Mouse (Mus musculus): ENCODE measurements around the gene Col19a1.

Gene Col19a1

DNA sequence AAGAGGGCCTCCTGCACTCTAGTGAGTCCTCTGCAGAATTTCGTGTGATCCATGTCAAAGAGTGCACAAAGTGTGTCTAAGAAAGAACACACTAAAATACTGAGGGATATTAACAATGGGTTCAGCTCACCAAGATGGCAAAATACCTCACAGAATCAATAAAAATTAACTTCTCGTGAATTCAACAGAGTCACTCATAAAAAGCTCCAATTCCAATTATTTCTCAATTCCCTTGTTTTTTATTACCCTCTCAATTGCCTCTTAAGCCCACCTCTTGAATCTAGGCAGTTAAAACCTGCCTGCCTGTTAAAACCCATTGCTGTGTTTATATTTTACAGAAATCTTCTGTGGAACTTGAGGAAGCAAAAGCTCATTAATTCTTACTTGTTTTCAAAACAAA is 277.1 kb downstream of the Col19a1 start:
- no peak for DNase-seq (ENCODE audit: low spot score)

DNA sequence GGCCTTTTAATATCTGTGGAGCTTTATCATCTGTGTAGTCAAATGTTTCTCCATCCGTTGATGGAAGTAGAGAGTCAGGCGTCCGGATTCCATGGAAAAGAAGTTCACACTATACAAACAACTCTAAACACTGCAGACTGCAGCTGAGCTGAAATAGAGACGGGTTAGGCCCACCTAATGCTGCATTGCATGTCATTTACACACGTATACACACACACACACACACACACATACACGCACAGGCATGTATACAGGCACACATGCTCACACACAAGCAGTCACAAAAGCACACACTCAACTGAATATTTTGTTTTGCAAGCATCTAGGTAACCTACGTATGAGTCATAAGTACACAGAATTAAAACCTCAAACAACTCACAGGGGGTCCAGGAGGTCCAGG is 284.2 kb downstream of the Col19a1 start:
- no peak for DNase-seq (ENCODE audit: low spot score)

DNA sequence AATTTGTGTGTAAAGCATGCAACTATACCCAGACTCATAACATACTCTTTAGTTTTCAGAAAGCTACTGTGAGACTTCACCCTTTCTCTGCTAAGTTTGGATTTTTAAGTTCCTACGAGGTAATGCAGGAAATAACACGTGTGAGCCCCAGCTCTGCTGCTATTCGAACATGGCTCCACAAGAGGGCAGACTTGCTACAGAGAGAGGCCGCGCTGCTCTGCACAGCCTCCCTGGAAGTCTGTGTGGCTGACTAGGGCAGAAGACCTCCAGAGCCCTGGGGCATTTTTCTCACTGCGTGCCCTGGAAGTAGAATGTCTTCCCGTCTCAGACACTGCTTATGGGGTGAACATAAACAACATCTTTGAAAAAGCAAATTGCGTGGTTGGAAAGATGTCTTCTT is 284.6 kb downstream of the Col19a1 start:
- DNase-seq (ENCODE audit: low spot score), result no peak

DNA sequence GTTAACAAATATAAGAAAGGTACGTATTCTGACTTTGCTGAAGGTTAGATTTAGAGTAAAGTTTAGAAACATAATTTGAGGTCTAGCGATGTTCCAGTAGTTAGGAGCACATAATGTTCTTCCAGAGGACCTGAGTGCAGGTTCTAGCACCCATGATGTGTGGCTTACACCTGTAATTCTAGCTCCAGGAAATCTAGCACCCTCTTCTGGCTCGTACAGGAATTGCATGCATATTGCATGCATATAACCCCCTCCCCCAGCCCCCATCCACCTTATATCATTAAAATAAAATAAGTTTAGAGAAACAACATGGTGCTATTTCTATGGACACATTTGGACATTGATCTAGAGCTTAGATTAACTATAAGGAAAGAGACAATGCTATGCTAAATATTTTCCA is 286.6 kb downstream of the Col19a1 start:
- DNase-seq (ENCODE audit: low spot score), result no peak

DNA sequence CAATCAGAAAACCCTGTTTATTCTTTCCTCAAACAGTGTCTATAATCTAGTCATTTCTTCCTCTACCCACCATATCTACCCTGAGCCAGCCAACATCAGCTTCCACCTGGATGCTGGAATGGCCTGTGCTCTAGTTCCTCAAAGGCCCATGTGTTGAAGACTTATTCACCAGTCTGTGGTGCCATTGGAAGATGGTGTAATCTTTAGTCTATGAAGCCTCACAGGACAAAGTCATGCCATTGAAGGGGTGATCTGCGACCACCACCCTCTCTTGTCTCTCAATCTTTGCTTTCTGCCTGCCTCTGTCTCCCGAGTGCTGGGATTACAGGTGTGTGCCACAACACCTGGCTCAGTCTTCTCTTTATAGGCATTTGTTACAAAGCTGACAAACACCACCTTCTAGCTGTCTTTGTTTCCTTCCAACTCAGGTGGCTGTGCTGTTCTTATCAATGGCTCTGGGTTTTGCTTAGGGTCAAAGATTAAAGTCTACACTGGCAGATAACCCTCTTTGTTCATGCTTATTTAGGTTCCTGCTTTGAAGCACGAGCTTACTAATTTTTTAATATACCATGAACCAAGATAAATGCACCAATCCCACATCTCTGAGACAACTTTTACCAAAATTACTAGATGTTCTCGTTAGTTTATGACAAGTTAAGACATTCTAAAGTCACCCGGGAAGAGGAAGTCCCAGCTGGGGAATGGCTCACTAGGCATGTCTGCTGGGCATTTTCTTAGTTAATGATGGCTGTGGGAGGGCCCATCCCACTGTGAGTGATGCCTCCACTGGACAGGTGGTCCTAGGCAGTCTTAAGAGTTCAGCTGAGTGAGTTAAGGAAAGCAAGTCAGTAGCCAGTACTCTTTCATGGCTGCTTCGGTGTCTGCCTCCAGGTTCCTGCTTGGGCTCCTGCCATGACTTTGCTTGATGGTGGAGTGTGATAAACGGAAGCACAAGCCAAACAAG is 292.0 kb downstream of the Col19a1 start:
- no peak for DNase-seq (ENCODE audit: low spot score)

DNA sequence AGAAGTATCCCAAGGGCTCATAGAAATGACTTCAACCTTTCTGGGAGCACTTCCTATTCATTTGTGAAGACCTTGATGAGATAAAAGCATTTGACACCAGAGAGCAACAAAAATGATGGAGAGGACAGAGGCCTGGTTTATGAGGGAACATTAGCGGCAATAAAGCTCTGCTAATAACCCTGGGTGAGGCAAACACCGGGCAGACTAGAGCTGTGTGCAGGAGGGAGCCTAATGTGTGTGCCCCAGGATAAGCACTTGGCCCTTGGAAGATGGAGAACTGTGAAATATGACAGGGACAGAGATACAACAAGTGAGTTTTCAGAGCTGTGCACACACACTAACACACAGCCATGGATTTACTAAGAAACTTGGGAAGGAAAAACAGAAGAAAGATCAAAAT is 294.8 kb downstream of the Col19a1 start:
- DNase-seq (ENCODE audit: low spot score), result no peak

DNA sequence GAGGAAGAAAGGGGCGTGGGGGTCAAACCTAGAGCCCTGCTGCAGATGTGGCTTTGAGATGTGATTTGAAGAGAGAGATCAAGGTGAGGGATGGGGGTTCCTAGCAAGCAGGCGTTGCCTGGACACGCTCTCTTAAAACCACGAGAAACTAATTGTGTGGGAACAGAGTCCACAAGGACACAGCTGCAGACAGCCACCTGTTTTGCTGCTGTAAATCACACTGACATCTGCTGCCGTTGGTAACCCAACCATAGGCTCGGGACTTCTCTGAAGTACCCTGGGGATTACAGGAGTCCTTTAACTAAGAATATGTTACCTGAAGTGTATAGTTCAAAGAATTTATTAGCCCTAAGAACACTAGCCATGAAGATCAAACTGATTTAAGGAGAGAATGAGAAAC is 300.9 kb downstream of the Col19a1 start:
- DNase-seq (ENCODE audit: low spot score), result no peak

DNA sequence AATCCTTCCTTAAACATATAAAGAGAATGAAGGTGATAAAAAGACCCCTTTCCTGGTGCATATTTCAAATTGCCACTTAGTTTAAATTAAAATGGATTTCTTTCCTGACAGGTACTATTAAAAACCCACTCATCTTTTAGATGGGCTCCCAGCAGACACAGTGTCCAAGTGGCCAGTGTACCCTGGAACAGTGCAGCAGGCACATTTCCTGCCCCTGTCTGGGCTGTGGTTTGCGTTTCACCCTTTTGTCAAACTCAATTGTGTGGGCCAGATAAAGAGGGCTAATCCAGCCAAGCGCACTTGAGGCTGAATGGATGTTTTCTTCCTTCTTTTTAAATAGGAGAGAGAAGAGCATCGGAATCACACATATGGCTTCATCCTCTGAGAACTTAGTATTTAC is 320.2 kb downstream of the Col19a1 start:
- DNase-seq (ENCODE audit: low spot score), result no peak

DNA sequence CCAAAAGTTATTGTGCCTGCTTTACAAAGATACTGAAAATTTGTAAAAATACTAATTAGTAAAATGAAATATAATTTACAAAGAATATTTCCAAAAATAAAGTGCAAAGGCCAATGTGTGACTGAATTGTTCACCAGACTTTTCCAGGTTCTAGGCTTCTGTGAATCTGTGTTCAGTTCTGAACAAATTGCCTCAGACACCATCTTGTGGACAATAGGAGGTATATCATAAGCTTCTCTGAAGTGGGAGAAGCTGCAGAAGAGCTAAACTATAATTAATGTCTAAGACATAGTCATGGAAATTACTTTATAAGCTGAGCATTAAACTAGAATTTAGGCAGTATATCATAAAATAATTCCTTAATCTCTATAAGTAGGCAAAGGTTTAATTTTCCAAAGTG is 326.1 kb downstream of the Col19a1 start:
- DNase-seq (ENCODE audit: low spot score), result no peak

DNA sequence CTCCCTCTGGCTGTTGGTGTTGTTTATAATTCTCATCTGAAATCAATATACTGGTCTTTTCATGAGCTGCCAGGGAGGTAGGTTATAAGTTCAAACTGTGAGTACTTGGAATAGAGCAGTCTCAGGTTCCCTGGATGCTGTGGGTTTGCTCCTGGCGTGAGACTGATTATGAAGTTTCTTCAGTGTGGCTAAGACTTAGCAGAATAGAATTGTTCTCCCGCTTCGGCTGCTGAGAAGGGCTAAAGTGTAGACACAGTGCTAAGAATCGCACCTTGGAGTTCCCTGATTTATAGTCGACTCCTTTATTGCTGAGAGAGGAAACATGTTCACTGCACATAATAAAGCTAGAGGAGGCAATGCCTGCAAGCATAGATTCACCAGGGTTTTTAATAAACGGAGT is 327.9 kb downstream of the Col19a1 start:
- DNase-seq (ENCODE audit: low spot score), result no peak

DNA sequence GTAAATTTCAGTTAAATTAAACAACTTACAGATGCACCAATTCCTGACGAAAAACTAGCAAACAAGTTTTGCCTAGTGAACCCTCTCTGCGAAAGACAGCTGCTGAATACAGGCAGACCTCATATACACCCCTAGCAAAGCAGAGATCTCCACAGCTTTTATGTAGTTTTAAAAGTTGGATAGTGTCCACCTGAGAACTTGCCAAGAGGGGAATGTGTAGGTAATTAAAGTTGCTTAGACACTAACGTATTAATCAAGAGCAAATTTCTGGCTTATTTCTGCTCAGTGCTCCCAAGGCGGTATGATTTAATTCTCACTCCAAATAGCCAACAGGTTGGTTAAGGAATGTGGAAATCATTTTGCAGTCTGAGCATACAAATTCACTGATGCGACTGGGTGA is 329.3 kb downstream of the Col19a1 start:
- DNase-seq (ENCODE audit: low spot score), result no peak

DNA sequence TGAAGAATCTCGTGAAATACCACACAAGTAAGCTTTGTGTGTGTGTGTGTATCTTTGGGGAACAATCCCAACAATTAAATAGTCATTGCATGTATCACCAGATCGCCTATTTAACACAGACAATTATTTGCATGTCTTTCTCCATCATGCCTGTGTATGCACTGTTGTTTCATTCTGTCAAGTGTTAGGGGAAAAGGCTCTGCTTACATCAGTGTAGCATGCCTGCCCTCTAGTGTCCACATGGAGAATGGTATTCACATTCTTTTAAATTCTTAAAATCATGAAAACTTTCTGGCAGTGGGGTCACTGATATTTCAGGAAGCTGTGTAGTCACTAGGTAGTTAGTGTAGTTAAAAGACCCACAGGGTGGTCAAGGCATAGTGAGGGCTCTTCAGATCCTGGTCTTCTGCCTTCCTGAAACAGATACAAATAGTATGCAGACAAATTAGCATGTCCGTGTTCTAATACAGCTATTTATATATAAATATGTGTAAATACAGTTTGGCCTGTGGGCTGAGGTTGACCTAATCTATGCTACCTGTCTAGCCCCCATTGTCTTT is 338.1 kb downstream of the Col19a1 start:
- no peak for DNase-seq (ENCODE audit: low spot score)

DNA sequence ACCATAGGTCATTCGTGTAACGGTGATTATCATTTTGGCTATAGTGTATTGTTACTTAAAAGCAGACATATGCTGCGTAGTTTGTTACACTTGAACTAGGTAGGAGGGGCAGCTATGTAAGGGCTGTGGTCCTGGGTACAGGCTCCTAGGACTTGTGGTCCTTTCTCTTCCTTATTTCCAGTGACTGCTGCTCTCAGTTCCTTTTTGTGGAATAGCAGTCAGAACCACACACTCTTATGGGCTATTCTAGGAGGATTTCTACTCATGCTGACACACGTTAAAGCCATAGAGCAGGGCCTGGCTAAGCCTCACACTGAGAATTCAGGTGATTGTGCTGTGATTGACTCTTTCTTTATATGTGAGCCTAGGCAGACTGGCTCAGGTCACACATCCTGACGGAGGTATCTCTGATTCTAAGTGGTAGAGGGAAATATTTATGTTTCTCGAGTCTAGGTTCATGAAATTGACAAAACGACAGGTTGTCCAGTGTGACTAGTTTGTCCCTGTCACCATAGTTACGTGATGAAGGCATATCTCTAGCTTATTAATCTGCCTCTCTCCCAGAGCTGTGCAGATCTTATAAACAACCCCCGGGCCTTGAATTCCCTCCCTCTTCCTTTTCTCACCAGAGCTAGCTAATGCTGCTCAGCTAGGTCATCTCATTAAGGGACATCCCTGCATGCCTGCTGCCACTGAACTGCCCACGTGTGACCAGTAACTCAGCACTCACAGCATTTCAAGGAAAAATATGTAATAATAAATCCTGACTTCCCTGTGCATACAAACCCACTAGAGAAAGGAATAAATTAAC is 338.8 kb downstream of the Col19a1 start:
- no peak for DNase-seq (ENCODE audit: low spot score)

DNA sequence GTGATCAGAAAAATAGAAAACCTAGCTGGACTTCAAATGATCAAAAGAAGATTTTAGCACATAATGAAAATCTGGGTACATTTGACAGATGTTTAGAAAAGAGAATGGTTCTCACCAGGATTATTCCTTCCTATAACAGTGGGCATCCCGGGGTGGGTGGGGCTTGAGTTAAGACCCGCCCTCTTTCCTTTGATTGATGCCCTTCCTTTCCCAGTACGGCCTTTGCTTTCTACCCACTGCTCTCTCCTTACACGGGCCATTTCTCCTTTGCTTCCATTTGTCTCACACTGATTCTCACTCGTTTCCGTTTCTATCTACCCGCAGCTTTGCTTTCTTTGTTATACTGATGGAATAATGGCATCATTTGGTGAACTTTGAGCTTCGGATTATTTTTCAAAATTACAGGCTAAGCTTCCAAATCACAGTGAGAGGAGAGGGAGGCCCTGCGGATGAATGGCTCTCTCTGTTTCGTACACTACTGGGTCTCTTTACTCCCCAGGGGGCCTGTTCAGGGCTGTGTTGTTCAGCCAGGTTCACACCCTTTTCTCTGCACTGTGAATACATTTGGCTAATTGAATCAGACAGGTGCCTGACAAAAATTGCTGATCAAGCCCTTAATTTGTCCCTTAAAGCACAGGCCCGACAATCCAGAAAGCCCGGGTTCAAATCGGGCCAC is 341.4 kb downstream of the Col19a1 start:
- no peak for DNase-seq (ENCODE audit: low spot score)

DNA sequence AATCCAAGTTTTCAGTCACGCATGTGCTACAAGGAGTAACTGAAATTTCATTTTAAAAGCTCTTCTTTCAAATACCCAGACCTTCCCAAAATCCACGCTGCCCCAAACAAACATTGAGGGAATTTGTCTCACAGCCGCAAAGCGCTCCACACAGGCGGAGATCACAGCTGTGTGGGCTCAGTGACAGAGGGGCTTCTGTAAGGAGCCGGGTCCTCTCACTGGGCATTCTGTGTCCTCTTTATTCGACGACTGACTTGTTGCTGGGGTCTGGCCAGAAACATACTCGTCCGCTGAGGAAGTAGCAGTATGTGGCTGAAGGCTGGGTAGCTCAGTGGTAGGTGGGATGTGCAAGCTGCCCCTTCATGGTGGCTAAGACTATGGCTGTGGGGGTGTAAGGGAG is 342.3 kb downstream of the Col19a1 start:
- DNase-seq (ENCODE audit: low spot score), result no peak

DNA sequence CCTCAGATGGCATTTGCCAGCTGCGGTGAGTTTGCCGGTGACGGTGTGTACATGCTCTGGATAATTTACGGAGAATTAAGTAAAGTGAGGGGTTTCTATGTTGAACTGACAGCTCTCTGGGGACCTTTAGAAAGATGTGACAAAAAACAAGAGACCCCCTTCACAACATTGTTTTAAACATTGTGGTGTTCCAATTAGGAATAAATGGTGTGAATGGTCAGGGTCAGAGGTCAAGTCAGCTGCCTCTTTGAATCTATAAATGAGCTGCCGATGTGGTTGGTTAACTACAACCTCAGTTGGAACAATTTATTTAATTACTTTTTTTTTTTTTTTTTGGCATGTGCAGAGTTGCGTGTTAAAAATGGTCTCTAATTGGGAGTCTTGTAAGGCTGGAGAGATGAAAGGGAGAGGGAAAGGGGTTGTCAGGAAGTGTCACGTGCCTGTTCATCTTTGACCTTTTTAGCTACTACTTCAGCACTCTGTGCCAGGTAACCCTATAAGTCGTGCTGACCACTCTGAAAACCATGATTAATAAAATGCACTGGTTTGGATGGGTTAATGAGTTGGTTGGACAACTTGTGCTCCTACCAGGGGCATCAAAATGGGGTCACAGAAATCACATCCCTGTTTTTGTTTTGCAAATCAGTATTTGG is 347.1 kb downstream of the Col19a1 start:
- no peak for DNase-seq (ENCODE audit: low spot score)

DNA sequence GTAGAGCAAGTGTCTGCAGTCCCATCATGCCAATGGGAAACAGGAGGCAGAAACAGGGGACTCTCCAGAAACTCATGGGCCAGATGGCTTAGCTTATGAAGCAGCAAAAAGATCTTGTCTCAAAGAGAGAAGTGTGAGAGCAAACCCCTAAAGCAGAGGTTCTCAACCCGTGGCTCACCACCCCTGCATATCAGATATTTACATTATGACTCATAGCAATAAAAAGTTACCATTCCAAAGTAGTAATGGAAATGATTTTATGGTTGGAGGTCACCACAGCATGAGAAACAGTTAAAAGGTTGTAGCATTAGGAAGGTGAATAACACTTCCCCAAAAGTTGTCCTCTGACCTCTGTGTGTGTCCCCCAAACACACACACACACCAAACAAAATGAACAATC is 350.9 kb downstream of the Col19a1 start:
- no peak for DNase-seq (ENCODE audit: low spot score)

DNA sequence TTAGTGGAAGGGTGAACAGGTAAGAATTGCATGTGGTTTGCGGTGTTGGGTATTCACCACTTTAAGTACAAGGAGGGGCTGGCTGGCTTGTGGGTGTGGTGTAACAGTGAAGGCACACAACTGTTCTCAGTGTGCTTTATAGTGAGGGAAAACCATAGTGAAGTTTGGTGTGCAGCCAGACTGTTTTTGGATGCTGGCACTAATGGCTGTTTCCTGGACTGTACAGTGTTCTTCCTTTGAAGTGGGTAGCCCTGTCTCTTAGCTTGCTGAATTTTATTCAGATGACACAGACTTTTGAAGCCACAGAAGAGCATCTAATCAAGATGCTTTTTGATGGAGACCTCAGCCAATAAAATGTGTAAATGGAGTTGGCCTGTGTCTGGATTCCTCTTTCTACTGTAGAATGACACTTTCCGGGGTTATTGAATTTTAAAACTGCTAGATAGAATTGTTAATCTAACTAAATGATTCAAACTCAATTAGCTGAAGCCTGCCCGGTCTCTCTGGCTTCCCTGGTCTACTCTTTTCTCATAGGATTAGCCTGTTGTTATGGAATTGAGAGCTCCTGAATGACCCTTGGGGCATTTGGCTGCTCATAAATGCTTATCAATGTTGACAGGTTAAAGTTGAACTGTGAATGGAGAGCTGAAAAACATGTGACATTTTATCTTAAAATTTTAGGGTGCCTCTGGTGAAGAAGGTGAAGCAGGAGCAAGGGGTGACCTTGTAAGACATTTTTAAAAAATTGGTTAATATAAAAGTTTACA is 355.6 kb downstream of the Col19a1 start:
- no peak for DNase-seq (ENCODE audit: low spot score)

DNA sequence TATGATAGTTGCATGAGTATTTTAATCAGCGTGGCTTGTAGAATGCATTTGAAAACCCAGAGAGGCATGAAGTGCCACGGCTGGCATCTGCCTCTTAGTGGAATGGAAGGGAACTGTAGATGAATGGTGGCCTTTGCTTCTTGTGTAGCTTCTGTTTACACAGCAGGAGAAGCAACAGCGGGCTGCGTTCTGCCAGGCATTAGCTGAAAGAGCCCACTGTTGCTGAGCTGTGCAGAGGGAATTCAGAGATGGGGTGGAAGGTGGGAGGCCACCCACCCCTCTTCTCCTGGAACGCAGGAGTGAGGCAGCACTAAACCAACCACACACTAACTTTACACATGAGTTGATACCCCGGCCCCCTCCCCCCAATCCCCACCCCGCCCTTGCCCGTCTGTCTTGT is 356.8 kb downstream of the Col19a1 start:
- no peak for DNase-seq (ENCODE audit: low spot score)

DNA sequence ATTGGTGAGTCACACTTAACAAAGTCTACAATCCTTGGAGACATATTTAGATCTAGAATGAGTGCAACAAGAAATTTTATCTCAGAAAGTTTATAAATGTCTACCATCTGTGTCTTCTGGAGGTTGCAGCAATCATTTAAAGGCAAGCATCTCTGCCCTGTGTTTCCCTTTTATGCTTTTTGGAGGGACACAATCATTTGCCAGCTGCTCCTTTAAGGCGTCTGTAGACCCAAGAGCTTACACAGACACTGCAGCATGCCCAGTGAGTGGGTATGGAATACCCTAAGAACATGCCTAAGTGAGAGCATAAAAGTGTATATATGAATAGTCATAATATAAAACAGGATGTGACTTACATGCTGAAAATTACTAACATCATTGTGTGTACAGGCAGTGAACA is 357.7 kb downstream of the Col19a1 start:
- no peak for DNase-seq (ENCODE audit: low spot score)

All from ovary, adult 18-20 months (tissue).